Mouse (Mus musculus): ENCODE measurements at regions not wholly inside any gene's neighbourhood (a gene's known extent, or its start where the extent isn't known, plus 50 kb on each side); places are given as distances from the start of the nearest gene placed in this dataset.

DNA sequence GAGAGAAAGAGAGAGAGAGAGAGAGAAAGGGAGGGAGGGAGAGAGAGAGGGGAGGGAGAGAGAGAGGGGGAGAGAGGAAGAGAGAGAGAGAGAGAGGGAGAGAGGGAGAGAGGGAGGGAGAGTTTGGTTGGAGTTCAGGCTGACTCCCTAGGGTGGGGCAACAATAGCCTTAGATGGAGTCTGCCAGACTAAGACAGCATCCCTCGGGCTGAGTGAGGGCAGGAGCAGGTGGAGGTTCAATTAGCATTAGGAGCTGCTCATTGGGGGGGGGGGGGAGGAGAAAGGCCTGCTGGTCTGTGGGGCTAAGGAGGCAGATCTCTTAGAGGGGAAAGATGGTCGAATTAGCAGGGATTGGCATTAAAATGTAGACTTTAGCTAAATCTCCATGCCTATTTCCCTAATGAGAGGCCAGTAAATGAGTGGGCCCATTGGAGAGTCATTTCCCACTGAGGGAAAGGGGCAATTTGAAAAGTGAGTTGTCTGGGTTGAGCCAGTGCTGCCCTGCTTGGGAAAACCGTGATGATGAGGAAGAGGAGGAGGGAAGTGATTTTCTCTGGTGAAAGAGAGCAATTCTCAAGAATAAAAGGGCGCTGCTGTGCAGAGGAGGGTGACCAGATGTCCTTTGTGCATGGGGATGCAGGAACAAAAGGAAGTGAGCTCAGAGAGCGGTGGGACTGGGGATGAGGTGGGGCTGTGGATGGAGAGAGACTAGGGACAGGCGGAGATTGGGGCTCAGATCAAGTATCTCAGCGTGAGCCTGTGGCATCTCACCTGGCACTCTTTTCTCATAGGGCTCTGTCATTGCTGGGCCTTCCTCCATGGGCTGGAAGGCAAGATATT lies 218.0 kb downstream of the Med10 start:
- 41% methylated on average over 7 of the region's 7 CpGs for WGBS
- Histone ChIP-seq H3K36me3 (ENCODE audit: control insufficient read depth, insufficient read depth, low read length) (no peaks in the 10 kb centered on the region), H3K27me3 (ENCODE audit: control insufficient read depth, insufficient read depth, low read length) (no peaks in the 10 kb centered on the region), H3K27ac (ENCODE audit: control insufficient read depth, insufficient read depth, low read length) (no peak overlapping the region), H3K4me1 (replicated peaks; ENCODE audit: control insufficient read depth, insufficient read depth, low read length) (no peaks in the 10 kb centered on the region), H3K4me3 (ENCODE audit: control insufficient read depth, insufficient read depth, low read length) (no peak overlapping the region)
- no peak for TF ChIP-seq POLR2A (IDR thresholded peaks at IDR 0.05; ENCODE audit: control insufficient read depth, extremely low read depth, insufficient read depth, low read length, poor library complexity)
- DNase-seq: no peak

DNA sequence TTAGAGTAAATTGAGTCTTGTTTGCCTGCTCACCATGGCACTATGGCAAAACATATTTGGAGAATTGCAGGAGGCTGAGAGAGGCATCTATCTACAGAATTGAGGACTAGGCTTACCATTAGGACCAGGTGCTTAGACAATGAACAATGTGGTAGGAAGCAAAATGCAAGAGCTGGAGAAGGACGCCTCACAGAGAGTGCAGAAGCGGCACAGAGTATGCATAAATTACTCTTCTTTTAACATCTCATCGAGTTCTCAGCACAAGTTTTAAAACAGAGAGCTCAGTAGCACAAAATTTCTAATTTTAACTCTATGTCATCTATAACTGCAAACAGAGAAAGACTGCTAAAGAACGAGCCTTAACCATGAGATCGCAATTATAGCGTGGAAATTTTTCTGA lies 231.1 kb downstream of the Med10 start:
- TF ChIP-seq CTCF (IDR thresholded peaks at IDR 0.05; ENCODE audit: borderline replicate concordance, control insufficient read depth, extremely low read depth, insufficient read depth, low read length, poor library complexity): no peak
- no peak for TF ChIP-seq POLR2A (IDR thresholded peaks at IDR 0.05; ENCODE audit: control insufficient read depth, extremely low read depth, insufficient read depth, low read length, poor library complexity)
- Histone ChIP-seq H3K27ac (ENCODE audit: control insufficient read depth, insufficient read depth, low read length) (no peak overlapping the region), H3K27me3 (ENCODE audit: control insufficient read depth, insufficient read depth, low read length) (no peaks in the 10 kb centered on the region), H3K36me3 (ENCODE audit: control insufficient read depth, insufficient read depth, low read length) (no peaks in the 10 kb centered on the region), H3K4me3 (ENCODE audit: control insufficient read depth, insufficient read depth, low read length) (no peak overlapping the region), H3K4me1 (replicated peaks; ENCODE audit: control insufficient read depth, insufficient read depth, low read length) (no peaks in the 10 kb centered on the region)
- no peak for DNase-seq
- 87% methylated on average over 6 of the region's 6 CpGs for WGBS

DNA sequence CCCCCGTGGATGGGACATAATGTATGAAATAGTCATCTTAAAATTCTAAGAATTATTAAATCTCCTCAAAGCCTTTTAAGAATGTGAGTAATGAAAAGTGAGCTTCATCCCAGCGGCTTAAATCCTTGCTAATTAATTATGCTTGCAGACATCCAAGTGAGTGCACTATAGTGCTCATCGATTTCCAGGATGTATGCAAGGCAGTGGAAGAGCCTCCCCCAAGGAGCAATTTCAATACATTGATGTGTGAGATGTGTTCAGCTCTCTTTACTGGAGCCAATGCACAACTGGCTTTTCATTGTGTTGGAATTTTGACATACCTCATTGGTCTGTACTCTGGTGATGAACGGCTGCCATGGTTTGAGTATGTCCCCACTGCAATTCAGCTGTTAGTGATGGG lies 231.6 kb downstream of the Med10 start:
- TF ChIP-seq CTCF (IDR thresholded peaks at IDR 0.05; ENCODE audit: borderline replicate concordance, control insufficient read depth, extremely low read depth, insufficient read depth, low read length, poor library complexity): no peak
- no peaks in the 10 kb centered on the region for H3K27me3 ChIP-seq (ENCODE audit: control insufficient read depth, insufficient read depth, low read length)
- no peak for DNase-seq
- H3K4me1 ChIP-seq (replicated peaks; ENCODE audit: control insufficient read depth, insufficient read depth, low read length): no peaks in the 10 kb centered on the region
- no peak overlapping the region for H3K4me3 ChIP-seq (ENCODE audit: control insufficient read depth, insufficient read depth, low read length)
- 88% methylated on average over 4 of the region's 4 CpGs for WGBS
- no peak overlapping the region for H3K27ac ChIP-seq (ENCODE audit: control insufficient read depth, insufficient read depth, low read length)
- no peaks in the 10 kb centered on the region for H3K36me3 ChIP-seq (ENCODE audit: control insufficient read depth, insufficient read depth, low read length)

DNA sequence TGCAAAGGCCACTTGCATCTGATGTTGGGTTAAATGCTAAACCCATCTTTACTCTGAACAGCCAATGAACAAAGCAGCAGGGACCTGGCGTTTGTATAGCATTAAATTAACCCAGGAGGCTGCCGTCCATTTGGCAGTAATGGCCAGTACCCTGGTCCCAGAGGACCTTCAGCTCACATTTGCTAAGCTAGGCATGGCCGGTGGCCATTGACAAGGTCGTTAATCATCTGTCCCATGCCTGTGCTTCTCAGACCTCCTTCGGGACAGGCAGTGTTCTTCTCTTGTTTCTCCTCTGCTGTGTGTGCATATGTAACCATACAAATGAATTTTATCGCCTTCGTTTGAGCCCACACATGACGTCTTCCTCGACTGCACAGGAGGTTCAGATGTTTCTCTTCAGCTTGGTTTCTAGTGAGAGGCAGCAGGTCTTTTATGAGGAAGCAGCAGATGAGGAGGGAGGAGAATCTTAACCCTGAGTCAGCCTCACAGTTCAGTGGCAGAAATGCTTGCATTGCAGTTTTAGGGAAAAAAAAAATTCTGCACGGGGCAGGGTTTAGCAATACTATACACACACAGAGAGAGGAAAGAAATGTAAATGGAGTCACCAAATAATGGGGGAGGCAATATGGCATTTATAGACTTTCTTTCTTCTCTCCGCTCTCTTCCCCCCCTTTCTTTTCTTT lies 235.9 kb downstream of the Med10 start:
- H3K27me3 ChIP-seq (ENCODE audit: control insufficient read depth, insufficient read depth, low read length): no peaks in the 10 kb centered on the region
- H3K4me1 ChIP-seq (replicated peaks; ENCODE audit: control insufficient read depth, insufficient read depth, low read length): no peaks in the 10 kb centered on the region
- 68% methylated on average over 11 of the region's 11 CpGs for WGBS
- no peak overlapping the region for H3K27ac ChIP-seq (ENCODE audit: control insufficient read depth, insufficient read depth, low read length)
- TF ChIP-seq POLR2A (IDR thresholded peaks at IDR 0.05; ENCODE audit: control insufficient read depth, extremely low read depth, insufficient read depth, low read length, poor library complexity) (no peak), CTCF (IDR thresholded peaks at IDR 0.05; ENCODE audit: borderline replicate concordance, control insufficient read depth, extremely low read depth, insufficient read depth, low read length, poor library complexity) (no peak)
- no peak overlapping the region for H3K4me3 ChIP-seq (ENCODE audit: control insufficient read depth, insufficient read depth, low read length)
- H3K36me3 ChIP-seq (ENCODE audit: control insufficient read depth, insufficient read depth, low read length): no peaks in the 10 kb centered on the region
- DNase-seq: no peak

DNA sequence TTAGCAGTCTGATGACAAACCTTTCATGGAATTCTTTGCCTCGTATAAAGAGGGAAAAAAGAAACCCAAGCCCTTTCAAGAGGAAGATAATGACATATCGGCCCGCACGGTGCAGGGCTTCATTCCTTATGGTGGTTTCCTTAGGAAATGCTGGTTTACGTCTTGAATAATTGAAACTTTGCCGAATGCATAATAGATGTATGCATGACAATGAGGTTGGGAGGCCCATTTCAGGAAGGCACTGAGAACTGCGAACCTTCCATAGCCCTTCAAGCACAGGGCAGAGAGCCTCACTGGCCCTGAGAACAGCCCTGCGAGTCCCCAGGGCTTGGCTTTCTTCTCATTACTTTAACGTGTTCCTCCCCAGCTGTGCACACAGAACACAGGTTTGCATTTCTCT lies 255.7 kb downstream of the Med10 start:
- Histone ChIP-seq H3K27me3 (ENCODE audit: control insufficient read depth, insufficient read depth, low read length) (no peaks in the 10 kb centered on the region), H3K4me3 (ENCODE audit: control insufficient read depth, insufficient read depth, low read length) (no peak overlapping the region), H3K4me1 (replicated peaks; ENCODE audit: control insufficient read depth, insufficient read depth, low read length) (no peaks in the 10 kb centered on the region), H3K27ac (ENCODE audit: control insufficient read depth, insufficient read depth, low read length) (no peak overlapping the region), H3K36me3 (ENCODE audit: control insufficient read depth, insufficient read depth, low read length) (no peaks in the 10 kb centered on the region)
- WGBS: 84% methylated on average over 9 of the region's 9 CpGs
- TF ChIP-seq CTCF (IDR thresholded peaks at IDR 0.05; ENCODE audit: borderline replicate concordance, control insufficient read depth, extremely low read depth, insufficient read depth, low read length, poor library complexity): no peak
- TF ChIP-seq POLR2A (IDR thresholded peaks at IDR 0.05; ENCODE audit: control insufficient read depth, extremely low read depth, insufficient read depth, low read length, poor library complexity): no peak
- DNase-seq: no peak

DNA sequence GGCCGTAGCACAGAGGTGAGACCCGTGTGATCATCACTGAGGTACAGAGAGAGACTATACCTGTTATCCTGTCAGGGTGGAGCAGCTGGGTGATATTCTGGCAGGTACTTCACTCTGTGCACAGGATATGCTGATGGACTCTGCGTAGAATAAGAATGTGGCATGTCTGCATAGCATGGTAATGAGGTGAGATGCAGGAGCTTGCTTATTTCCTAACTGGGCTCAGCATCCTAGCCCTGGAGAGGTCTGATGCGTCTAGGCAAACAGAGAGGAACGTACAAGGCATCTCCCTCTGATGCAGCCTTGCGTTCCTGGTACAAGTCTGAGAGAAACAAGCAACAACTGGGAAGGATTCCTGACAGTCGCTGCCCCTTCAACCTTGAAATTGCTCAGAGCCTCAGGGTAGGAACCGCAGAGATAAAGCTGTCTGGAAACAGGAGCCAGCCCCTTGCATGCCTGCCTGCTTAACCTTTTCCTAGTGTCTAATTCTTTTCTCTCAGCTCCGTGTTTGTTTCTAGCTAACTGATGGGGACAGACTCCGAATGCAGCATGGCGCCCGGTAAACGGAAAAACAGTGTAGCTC lies 259.3 kb downstream of the Med10 start:
- no peak for TF ChIP-seq CTCF (IDR thresholded peaks at IDR 0.05; ENCODE audit: borderline replicate concordance, control insufficient read depth, extremely low read depth, insufficient read depth, low read length, poor library complexity)
- no peak for TF ChIP-seq POLR2A (IDR thresholded peaks at IDR 0.05; ENCODE audit: control insufficient read depth, extremely low read depth, insufficient read depth, low read length, poor library complexity)
- no peak for DNase-seq
- Histone ChIP-seq H3K27me3 (ENCODE audit: control insufficient read depth, insufficient read depth, low read length) (no peaks in the 10 kb centered on the region), H3K4me3 (ENCODE audit: control insufficient read depth, insufficient read depth, low read length) (no peak overlapping the region), H3K36me3 (ENCODE audit: control insufficient read depth, insufficient read depth, low read length) (no peaks in the 10 kb centered on the region), H3K4me1 (replicated peaks; ENCODE audit: control insufficient read depth, insufficient read depth, low read length) (no peaks in the 10 kb centered on the region), H3K27ac (ENCODE audit: control insufficient read depth, insufficient read depth, low read length) (no peak overlapping the region)
- 90% methylated on average over 13 of the region's 13 CpGs for WGBS
